Mouse (Mus musculus): ENCODE results near the gene Upp2.

DNA sequence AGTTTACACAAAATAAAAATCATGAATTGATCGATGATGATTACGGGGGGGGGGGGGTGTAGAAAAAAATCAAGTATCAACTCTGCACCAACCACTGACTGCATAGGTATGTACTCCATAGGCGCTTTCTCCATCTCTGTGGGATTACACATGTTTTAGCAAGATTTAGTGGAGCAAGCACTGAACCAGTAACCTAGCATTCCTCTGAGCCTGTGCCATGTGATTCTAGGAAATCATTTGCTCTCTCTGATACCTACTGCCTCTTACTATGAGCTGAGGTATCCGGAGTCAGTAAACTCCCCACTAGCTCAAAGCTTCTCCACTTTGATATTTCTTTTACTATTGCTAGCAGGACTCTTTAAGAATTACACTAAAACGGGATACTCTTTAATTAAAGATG lies 43.2 kb upstream of the Upp2 start:
- TF ChIP-seq EP300 (IDR thresholded peaks at IDR 0.05; ENCODE audit: low read depth) (no peak), CTCF (IDR thresholded peaks at IDR 0.05; ENCODE audit: low read depth) (no peak)

All from liver, postnatal 0 days (tissue).